In the genomic region with DNA sequence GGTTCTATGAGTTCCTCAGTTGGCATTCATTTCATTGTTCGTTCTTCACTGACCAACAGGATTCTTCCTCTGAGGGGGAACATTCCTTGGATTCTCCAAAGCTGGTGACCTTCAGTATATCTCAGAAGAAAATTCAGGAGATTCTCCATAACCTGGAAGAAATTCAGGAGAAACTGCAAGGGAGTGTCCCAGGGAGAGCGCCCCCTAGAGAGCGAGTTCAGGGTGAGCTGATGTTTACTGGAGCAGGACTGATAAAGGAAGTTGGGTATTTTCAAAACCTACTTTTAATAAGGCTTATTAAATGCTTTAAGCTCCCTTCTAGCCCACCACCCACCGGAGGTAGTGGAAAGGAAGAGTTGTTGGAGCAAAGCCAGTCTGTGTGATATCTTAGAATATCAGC, we compare ENCODE assay signal across 21 mouse cellular contexts. TPM values are rescaled to one million over a fixed set of nuclear protein-coding genes. Genes with fewer than 3 reads are reported as not detected.
DNase-seq lines count a peak whose midpoint lies in the region; ATAC-seq and TF ChIP-seq lines count a peak whose summit lies in the region.
"Had no signal": no experiment of that assay in that cellular context is flagged by ENCODE, and none has a peak within 500 bp of the region (broad histone marks: within the 10 kb centered on the region; RNA-seq: fewer than 3 reads in every experiment).

No protein-coding gene starts in this region.

- no peak overlapping the region for H3K4me2 ChIP-seq in liver, embryonic 11.5 days
- H3K4me2 ChIP-seq: embryonic facial prominence, embryonic 12.5 days; heart, embryonic 13.5 days; limb, embryonic 13.5 days; midbrain, embryonic 12.5 days had no signal

- H3K9ac ChIP-seq in liver, adult 2 months (ENCODE audit: low read depth, low read length), result no peak overlapping the region
- H3K9ac ChIP-seq in liver, embryonic 11.5 days (ENCODE audit: low read depth, low read length), result no peak overlapping the region
- H3K9ac ChIP-seq: embryonic facial prominence, embryonic 12.5 days; heart, embryonic 13.5 days; limb, embryonic 13.5 days; midbrain, embryonic 12.5 days had no signal

- no peak overlapping the region for H3K27ac ChIP-seq in liver, adult 2 months (replicated peaks; ENCODE audit: insufficient read depth, low read depth, low read length)
- H3K27ac ChIP-seq in liver, embryonic 11.5 days (ENCODE audit: low read depth, low read length), result no peak overlapping the region
- H3K27ac ChIP-seq: embryonic facial prominence, embryonic 12.5 days; heart, embryonic 13.5 days; hindbrain, postnatal 0 days; limb, embryonic 13.5 days; midbrain, embryonic 12.5 days had no signal

- no peaks in the 10 kb centered on the region for H3K9me3 ChIP-seq in liver, embryonic 11.5 days (ENCODE audit: control insufficient read depth, low read length)
- no peaks in the 10 kb centered on the region for H3K9me3 ChIP-seq in E14TG2a.4 (ENCODE audit: low read length)
- H3K9me3 ChIP-seq: embryonic facial prominence, embryonic 12.5 days; heart, embryonic 13.5 days; limb, embryonic 13.5 days; midbrain, embryonic 12.5 days had no signal

- POLR2A ChIA-PET in Patski (lab: Charles Lee), result no interaction called here

- CTCF ChIA-PET in Patski (lab: Charles Lee), result interaction anchor here (1.4 to 2.3 kb wide), 3 partner anchors 8 to 10 kb away, joined by 4 to 8 read pairs (median 5); partner anchors contain the start of gene Rnf135

- H3K4me3 ChIP-seq in liver, adult 2 months (ENCODE audit: insufficient read depth, low read depth, low read length), result no peak overlapping the region
- no peak overlapping the region for H3K4me3 ChIP-seq in liver, embryonic 11.5 days (ENCODE audit: low read depth, low read length)
- no peak overlapping the region for H3K4me3 ChIP-seq in E14TG2a.4 (replicated peaks; ENCODE audit: low read length)
- H3K4me3 ChIP-seq: embryonic facial prominence, embryonic 12.5 days; heart, embryonic 13.5 days; limb, embryonic 13.5 days; midbrain, embryonic 12.5 days had no signal

- in situ Hi-C loops in Patski (cut with MboI; ENCODE audit: low pct_unique_long_range_greater_than_20kb), result loop anchor here (5.0 kb wide), 1 partner anchor 152 kb away; no protein-coding TSS in a partner anchor

- ATAC-seq in liver, embryonic 11.5 days (replicated peaks; ENCODE audit: low FRiP score), result no peak
- ATAC-seq in Patski, result no peak
- ATAC-seq in activated CD4-positive, CD25-positive, alpha-beta regulatory T cell, adult 4 months, result no peak
- ATAC-seq: hindbrain, postnatal 0 days had no signal

- no peak for TF ChIP-seq POLR2A in liver, adult 2 months (IDR thresholded peaks at IDR 0.05; ENCODE audit: extremely low read depth, insufficient read depth, low read length)

- H3K27me3 ChIP-seq in liver, adult 2 months (ENCODE audit: control insufficient read depth, insufficient read depth, low read length), result no peaks in the 10 kb centered on the region
- no peaks in the 10 kb centered on the region for H3K27me3 ChIP-seq in liver, embryonic 11.5 days (replicated peaks; ENCODE audit: control insufficient read depth, insufficient read depth, low read length)
- H3K27me3 ChIP-seq in E14TG2a.4 (ENCODE audit: insufficient read depth, low read length) (no peaks in the 10 kb centered on the region), Patski (no peaks in the 10 kb centered on the region)
- H3K27me3 ChIP-seq: embryonic facial prominence, embryonic 12.5 days; heart, embryonic 13.5 days; limb, embryonic 13.5 days; midbrain, embryonic 12.5 days had no signal

- 80% methylated on average over 4 of the region's 4 CpGs for WGBS in liver, adult 2 months
- 70% methylated on average over 4 of the region's 4 CpGs for WGBS in liver, embryonic 11.5 days

- no peaks in the 10 kb centered on the region for H3K79me2 ChIP-seq in liver, adult 2 months (ENCODE audit: control insufficient read depth, insufficient read depth, low read length)

- peaks cover 31% of the 10 kb centered on the region for H3K36me3 ChIP-seq in liver, adult 2 months (ENCODE audit: control insufficient read depth, insufficient read depth, low read length)
- H3K36me3 ChIP-seq in liver, embryonic 11.5 days (ENCODE audit: control insufficient read depth, insufficient read depth, low read length), result peaks cover 9% of the 10 kb centered on the region
- peaks cover 77% of the 10 kb centered on the region for H3K36me3 ChIP-seq in E14TG2a.4 (ENCODE audit: insufficient read depth, low read length)
- H3K36me3 ChIP-seq: midbrain, embryonic 12.5 days had no signal

- peak; percentile 29 for DNase-seq in heart, adult 11 months
- no peak for DNase-seq in heart, adult 8-10 months (ENCODE audit: low spot score)
- no peak for DNase-seq in liver, adult 2 months (ENCODE audit: extremely low read depth, low read depth, low spot score)
- DNase-seq in liver, embryonic 11.5 days (ENCODE audit: low spot score), result no peak
- no peak for DNase-seq in Patski (ENCODE audit: low read depth, low spot score)
- no peak for DNase-seq in yolk sac, embryonic 10.5 days (ENCODE audit: low spot score)
- DNase-seq: adrenal gland, adult 2 months; cerebellum, adult 18-20 months; cerebellum, postnatal 14 days; heart, postnatal 14 days; kidney, adult 11 months; lung, adult 18-20 months; lung, postnatal 14 days; thymus, postnatal 36 days had no signal

- peaks cover 9% of the 10 kb centered on the region for H3K4me1 ChIP-seq in liver, adult 2 months (ENCODE audit: control insufficient read depth, insufficient read depth, low read length)
- no peaks in the 10 kb centered on the region for H3K4me1 ChIP-seq in liver, embryonic 11.5 days (replicated peaks; ENCODE audit: control insufficient read depth, insufficient read depth, low read length)
- peaks cover 50% of the 10 kb centered on the region for H3K4me1 ChIP-seq in E14TG2a.4 (replicated peaks; ENCODE audit: low read depth, low read length)
- H3K4me1 ChIP-seq: embryonic facial prominence, embryonic 12.5 days; heart, embryonic 13.5 days; limb, embryonic 13.5 days; midbrain, embryonic 12.5 days had no signal

- peak; percentile 17; the same call in 1 of the 2 replicates for TF ChIP-seq CTCF in liver, adult 2 months (IDR thresholded peaks at IDR 0.05; ENCODE audit: low read depth, low read length)
- TF ChIP-seq CTCF in E14TG2a.4 (conservative IDR thresholded peaks at IDR 0.05; ENCODE audit: low read length) (peak; percentile 85), Patski (IDR thresholded peaks at IDR 0.05) (peak; percentile 57)

RNA-seq across cellular contexts. Expression of gene Rnf135, which starts 10.2 kb away (rescaled TPM):
- total RNA-seq in heart, adult 8-10 months (2022), result 1 to 10 TPM; 5.8 to 6.0 (median 5.9) TPM
- 6.1 and 6.6 TPM in 2 replicates for total RNA-seq in liver, adult 2 months (2014; rRNA removed)
- polyA plus RNA-seq in liver, adult 2 months (2012; rRNA removed), result 9.4 and 11.0 TPM in 2 replicates
- 5.7 and 5.9 TPM in 2 replicates for polyA plus RNA-seq in liver, embryonic 11.5 days (2014; fragmentation: Nextera tagmentation; extraction: Ambion mirVana)
- polyA plus RNA-seq in Patski (2021), result 14.0 TPM
- 1 to 10 TPM; 8.1 to 9.5 TPM for polyA plus RNA-seq in activated CD4-positive, CD25-positive, alpha-beta regulatory T cell, adult 4 months (2017; shearing (Covaris generic))

RNA-seq across cellular contexts. Expression of gene Rhot1, which starts 15.0 kb away (rescaled TPM):
- total RNA-seq in heart, adult 8-10 months (2022), result 10 to 100 TPM; 52.5 to 66.9 (median 60.3) TPM
- total RNA-seq in liver, adult 2 months (2014; rRNA removed), result 32.1 and 37.1 TPM in 2 replicates
- 8.4 and 8.9 TPM in 2 replicates for polyA plus RNA-seq in liver, adult 2 months (2012; rRNA removed)
- 49.4 and 54.7 TPM in 2 replicates for polyA plus RNA-seq in liver, embryonic 11.5 days (2014; fragmentation: Nextera tagmentation; extraction: Ambion mirVana)
- 49.4 TPM for polyA plus RNA-seq in Patski (2021)
- 10 to 100 TPM; 23.8 to 29.7 TPM for polyA plus RNA-seq in activated CD4-positive, CD25-positive, alpha-beta regulatory T cell, adult 4 months (2017; shearing (Covaris generic))

RNA-seq across cellular contexts. Expression of gene Adap2, which starts 39.9 kb away (rescaled TPM):
- total RNA-seq in heart, adult 8-10 months (2022), result 10 to 100 TPM in 2 of 4 experiments, 1 to 10 TPM in 2; 8.3 to 12.5 (median 9.9) TPM
- total RNA-seq in liver, adult 2 months (2014; rRNA removed), result 32.1 and 33.4 TPM in 2 replicates
- polyA plus RNA-seq in liver, adult 2 months (2012; rRNA removed), result 23.6 and 27.3 TPM in 2 replicates
- 2.6 and 2.7 TPM in 2 replicates for polyA plus RNA-seq in liver, embryonic 11.5 days (2014; fragmentation: Nextera tagmentation; extraction: Ambion mirVana)
- 0.19 TPM for polyA plus RNA-seq in Patski (2021)
- under 1 TPM in 1 of 2 experiments, not detected in 1; 0.54 TPM for polyA plus RNA-seq in activated CD4-positive, CD25-positive, alpha-beta regulatory T cell, adult 4 months (2017; shearing (Covaris generic))

RNA-seq across cellular contexts. Expression of gene Tefm, which starts 51.9 kb away (rescaled TPM):
- 10 to 100 TPM; 30.1 to 36.3 (median 33.2) TPM for total RNA-seq in heart, adult 8-10 months (2022)
- total RNA-seq in liver, adult 2 months (2014; rRNA removed), result 20.5 and 21.6 TPM in 2 replicates
- 5.0 and 5.3 TPM in 2 replicates for polyA plus RNA-seq in liver, adult 2 months (2012; rRNA removed)
- 31.9 and 35.2 TPM in 2 replicates for polyA plus RNA-seq in liver, embryonic 11.5 days (2014; fragmentation: Nextera tagmentation; extraction: Ambion mirVana)
- polyA plus RNA-seq in Patski (2021), result 26.0 TPM
- polyA plus RNA-seq in activated CD4-positive, CD25-positive, alpha-beta regulatory T cell, adult 4 months (2017; shearing (Covaris generic)), result 10 to 100 TPM; 25.7 to 28.8 TPM

Comparison
In these comparisons a context has a peak if more than half of its experiments do, and no peak if none do; other contexts are left out.
1. CTCF ChIP-seq: peak in every context shown above with its lines; median percentile 85 in E14TG2a.4; 57 in Patski; 17 in liver, adult 2 months.